Mouse (Mus musculus) heart, adult 2 months (tissue): ENCODE data around the gene Ier5l. TPM values are rescaled to one million over a fixed set of nuclear protein-coding genes. Genes with fewer than 3 reads are reported as not detected.
A peak's percentile ranks its signal among the peaks of the same experiment; 100 is the strongest.

Experiments
- DNase-seq, 2 experiments: peaks; one replicate each; pipeline ENCODE4 v3.0.0; 2021
- H3K27ac ChIP-seq: fragments of 200-600 bp; 2 replicates; pipeline ENCODE4 v1.8.1; 2022
- H3K27me3 ChIP-seq: fragments of 200-500 bp; 2 replicates; pipeline ENCODE4 v1.6.1; 2012; ENCODE audit warnings: mild to moderate bottlenecking, low read length, inconsistent platforms, mixed read lengths; ENCODE audit not compliant: control insufficient read depth, insufficient read depth
- H3K36me3 ChIP-seq: fragments of 200-500 bp; 2 replicates; pipeline ENCODE4 v1.6.1; 2012; ENCODE audit warnings: low read length, inconsistent platforms; ENCODE audit not compliant: control insufficient read depth, insufficient read depth
- H3K4me1 ChIP-seq: fragments of 200-500 bp; 2 replicates; pipeline ENCODE4 v1.6.1; 2011; ENCODE audit warnings: low read length; ENCODE audit not compliant: control insufficient read depth, insufficient read depth
- H3K4me3 ChIP-seq: fragments of 200-600 bp; 2 replicates; pipeline ENCODE4 v1.8.1; 2022
- H3K79me2 ChIP-seq: fragments of 200-500 bp; replicated peaks from 2 replicates; pipeline ENCODE4 v1.6.1; 2012; ENCODE audit warnings: mild to moderate bottlenecking, inconsistent platforms, low read length, moderate library complexity, mixed read lengths; ENCODE audit not compliant: control insufficient read depth, insufficient read depth
- H3K9ac ChIP-seq: fragments of 200-500 bp; 2 replicates; pipeline ENCODE4 v1.6.1; 2012; ENCODE audit warnings: low read depth, mild to moderate bottlenecking, control low read depth, inconsistent platforms, low read length, mixed read lengths
- CTCF ChIP-seq: fragments of 200-600 bp; IDR thresholded peaks from 2 replicates; pipeline ENCODE4 v1.8.1; 2022; ENCODE audit warnings: antibody characterized with exemption, mild to moderate bottlenecking, moderate library complexity
- EP300 ChIP-seq: fragments of 200-500 bp; IDR thresholded peaks from 2 replicates; pipeline ENCODE4 v1.6.1; 2011; ENCODE audit warnings: low read depth, low read length, control low read depth; ENCODE audit not compliant: insufficient read depth
- POLR2A ChIP-seq: fragments of 200-500 bp; IDR thresholded peaks from 2 replicates; pipeline ENCODE4 v1.6.1; 2011; ENCODE audit warnings: mild to moderate bottlenecking, low read depth, low read length, control low read depth; ENCODE audit not compliant: insufficient read depth
- WGBS: fragments of 180-500 bp; shearing (Covaris S2); methylation state at CpG from one replicate; pipeline ENCODE4 v1.1.7; 2018; 5-methylcytosine and 5-hydroxymethylcytosine counted together
- intact Hi-C: fragments of 180-260 bp; cut with DNase I; formaldehyde crosslinking; loops from one replicate; pipeline ENCODE4 v1.15.1; 2025
- polyA plus RNA-seq: library from polyadenylated mRNA; depleted of rRNA; stranded (reverse); fragments of >200 nt; gene quantifications from 2 replicates; pipeline ENCODE4 v1.2.3, GENCODE M21; 2012
- total RNA-seq, 2 experiments: library from RNA; stranded (reverse); gene quantifications; 2 replicates each; pipeline ENCODE4 v1.2.3; 2021

Gene Ier5l
- total and polyA plus RNA-seq, 3 experiments = 2.8 to 5.6 (median 3.0) TPM

DNA sequence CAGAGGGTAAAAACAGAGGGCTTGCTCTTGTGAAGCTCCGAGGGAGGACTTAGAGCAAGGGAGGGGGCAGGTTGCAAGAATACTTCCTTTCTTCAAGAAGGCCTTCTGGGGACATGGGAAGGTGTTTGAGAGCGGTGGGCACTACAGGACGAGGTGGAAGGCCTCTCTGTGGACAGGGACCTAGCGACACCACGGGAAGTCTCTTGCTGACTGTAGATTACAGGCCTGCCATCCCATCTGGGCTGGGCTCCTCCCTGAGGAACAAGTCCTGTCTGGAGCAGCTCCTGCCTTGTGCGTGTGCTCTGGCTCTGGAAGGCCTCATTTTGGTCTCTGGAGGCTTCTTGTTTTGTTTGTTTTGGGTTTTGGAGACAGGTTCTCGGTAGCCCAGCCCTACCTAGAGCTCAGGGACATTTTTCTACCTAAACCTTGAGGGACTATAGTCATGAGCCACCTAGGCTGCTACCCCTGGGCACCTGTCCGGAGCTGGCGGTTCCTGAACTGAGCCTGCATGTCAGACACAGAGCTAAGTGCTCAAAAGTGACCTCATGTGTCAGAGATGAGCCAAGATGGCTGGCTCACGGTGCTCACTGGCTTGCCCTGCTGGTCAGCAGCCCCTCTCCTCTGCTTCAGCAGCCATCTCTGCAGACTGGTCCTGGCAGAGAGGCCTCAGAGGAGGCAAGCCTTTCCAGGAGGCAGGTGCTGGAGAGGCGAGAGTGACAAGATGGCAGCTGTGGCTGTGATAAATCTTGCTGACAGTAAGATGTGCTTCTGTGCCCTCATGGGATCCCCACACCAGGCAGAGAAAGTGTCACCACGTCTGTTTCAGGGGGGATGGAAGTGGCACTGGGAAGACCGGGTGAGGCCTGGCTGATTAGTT, 17.7 kb downstream of the Ier5l start:
- no peaks in the 10 kb centered on the region for H3K27me3 ChIP-seq
- H3K79me2 ChIP-seq = no peaks in the 10 kb centered on the region
- WGBS = 60% methylated on average over 13 of the region's 13 CpGs
- no peak for DNase-seq
- no peaks in the 10 kb centered on the region for H3K36me3 ChIP-seq
- TF ChIP-seq POLR2A (no peak), EP300 (no peak), CTCF (no peak)
- H3K4me3 ChIP-seq = no peak overlapping the region
- H3K9ac ChIP-seq = no peak overlapping the region; the same call in 1 of the 2 replicates
- H3K27ac ChIP-seq = no peak overlapping the region
- intact Hi-C loops = no loop called here
- no peaks in the 10 kb centered on the region for H3K4me1 ChIP-seq

DNA sequence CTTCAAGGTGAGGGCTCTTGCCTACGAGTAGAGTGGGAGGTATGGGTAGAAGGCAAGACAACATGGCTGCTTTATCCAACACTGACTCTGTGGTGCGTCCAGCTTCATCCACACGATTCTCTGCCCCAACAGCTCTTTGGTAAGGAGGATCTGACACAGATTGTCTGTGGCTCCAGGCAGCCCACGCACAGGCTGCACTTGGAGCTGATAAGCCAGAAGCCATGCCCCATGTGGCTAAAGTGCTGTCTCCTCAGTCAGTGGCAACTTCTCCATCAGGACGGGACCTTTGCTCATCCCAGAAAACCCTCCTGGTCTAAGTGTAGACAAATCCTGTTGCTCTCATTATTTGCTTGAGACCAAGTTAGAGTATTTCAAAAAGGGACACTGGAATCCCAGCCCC, 19.4 kb downstream of the Ier5l start:
- Histone ChIP-seq H3K36me3 (no peaks in the 10 kb centered on the region), H3K27ac (no peak overlapping the region), H3K79me2 (no peaks in the 10 kb centered on the region), H3K27me3 (no peaks in the 10 kb centered on the region), H3K4me3 (no peak overlapping the region), H3K4me1 (no peaks in the 10 kb centered on the region), H3K9ac (no peak overlapping the region)
- TF ChIP-seq POLR2A (no peak), EP300 (no peak), CTCF (no peak)
- no peak for DNase-seq
- 79% methylated on average over 5 of the region's 5 CpGs for WGBS
- intact Hi-C loops = no loop called here

GRCm38 (mm10) chr2:30453570-30453969, 20.4 kb downstream of the Ier5l start:
- Histone ChIP-seq H3K9ac (no peak overlapping the region), H3K79me2 (no peaks in the 10 kb centered on the region), H3K4me3 (no peak overlapping the region), H3K4me1 (no peaks in the 10 kb centered on the region), H3K27me3 (no peaks in the 10 kb centered on the region), H3K36me3 (no peaks in the 10 kb centered on the region), H3K27ac (no peak overlapping the region)
- 74% methylated on average over 3 of the region's 3 CpGs for WGBS
- TF ChIP-seq POLR2A (no peak), EP300 (no peak), CTCF (no peak)
- intact Hi-C loops = no loop called here
- no peak for DNase-seq

- Histone ChIP-seq H3K36me3 (0 out of 2 replicates have a peak, but pooled peaks cover 1% of the 10 kb centered on the region), H3K27me3 (no peaks in the 10 kb centered on the region), H3K79me2 (no peaks in the 10 kb centered on the region), H3K27ac (no peak overlapping the region), H3K4me3 (no peak overlapping the region), H3K9ac (no peak overlapping the region), H3K4me1 (peaks cover 18% of the 10 kb centered on the region)
- intact Hi-C loops = no loop called here
- DNase-seq = no peak
- WGBS = 88% methylated on average over 3 of the region's 3 CpGs
- TF ChIP-seq POLR2A (no peak), EP300 (no peak), CTCF (no peak)
Observed at GRCm38 (mm10) chr2:30451525-30451924, 22.5 kb downstream of the Ier5l start.

- no peak overlapping the region for H3K4me3 ChIP-seq
- H3K9ac ChIP-seq = no peak overlapping the region
- intact Hi-C loops = no loop called here
- peaks cover 2% of the 10 kb centered on the region; the same call in 1 of the 2 replicates for H3K36me3 ChIP-seq
- H3K27me3 ChIP-seq = no peaks in the 10 kb centered on the region
- peaks cover 28% of the 10 kb centered on the region for H3K4me1 ChIP-seq
- WGBS = 71% methylated on average over 1 of the region's 1 CpGs
- DNase-seq = no peak
- H3K27ac ChIP-seq = no peak overlapping the region
- no peaks in the 10 kb centered on the region for H3K79me2 ChIP-seq
- TF ChIP-seq POLR2A (no peak), EP300 (no peak), CTCF (peak; percentile 75)
Observed at GRCm38 (mm10) chr2:30450530-30450929, 23.5 kb downstream of the Ier5l start.

DNA sequence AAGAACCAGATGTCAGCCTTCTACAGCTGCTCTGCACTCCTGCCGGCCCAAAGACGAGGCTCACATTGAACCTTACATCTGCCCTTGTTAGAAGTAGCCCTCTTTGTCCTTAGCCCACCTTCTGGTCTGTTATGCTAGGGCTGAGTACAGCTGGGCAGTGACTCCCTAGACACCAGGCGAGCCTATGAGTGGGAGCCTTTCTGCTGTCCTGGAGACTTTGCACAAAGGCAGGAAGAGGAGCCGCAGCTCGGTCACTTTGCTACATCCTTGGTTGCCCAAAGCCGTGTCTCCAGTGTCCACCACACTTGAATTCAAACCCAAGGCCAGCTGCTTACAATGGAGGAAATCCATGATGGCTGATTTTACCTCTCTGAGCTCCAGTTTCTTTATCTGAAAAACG, 25.6 kb downstream of the Ier5l start:
- peak overlapping the region; percentile 20; the same call in 1 of the 2 replicates for H3K9ac ChIP-seq
- WGBS = 45% methylated on average over 7 of the region's 7 CpGs
- H3K27ac ChIP-seq = peak overlapping the region; percentile 97
- H3K27me3 ChIP-seq = no peaks in the 10 kb centered on the region
- H3K79me2 ChIP-seq = no peaks in the 10 kb centered on the region
- DNase-seq = peak in 1 of 2 experiments; percentile 40
- H3K36me3 ChIP-seq = peaks cover 15% of the 10 kb centered on the region
- H3K4me3 ChIP-seq = no peak overlapping the region
- peaks cover 43% of the 10 kb centered on the region for H3K4me1 ChIP-seq
- TF ChIP-seq CTCF (no peak), POLR2A (peak; percentile 37; the same call in 1 of the 2 replicates)
- intact Hi-C loops = no loop called here
